In genomic region chr13:24999538-24999937, GRCm38 (mm10) we compare ENCODE assay signal across 20 mouse cellular contexts. TPM values are rescaled to one million over a fixed set of nuclear protein-coding genes. Genes with fewer than 3 reads are reported as not detected.
DNase-seq lines count a peak whose midpoint lies in the region; ATAC-seq and TF ChIP-seq lines count a peak whose summit lies in the region.
"Had no signal": no experiment of that assay in that cellular context is flagged by ENCODE, and none has a peak within 500 bp of the region (broad histone marks: within the 10 kb centered on the region; RNA-seq: fewer than 3 reads in every experiment).

No protein-coding gene starts in this region.

- no peak for TF ChIP-seq EP300 in liver, embryonic 14.5 days (IDR thresholded peaks at IDR 0.05; ENCODE audit: low read depth)

- ATAC-seq in liver, embryonic 14.5 days (ENCODE audit: insufficient read depth): 0 out of 2 replicates have a peak, but pooled peaks have one; percentile 18
- ATAC-seq in intestine, postnatal 0 days: peak; percentile 79
- ATAC-seq in stomach, embryonic 15.5 days (ENCODE audit: insufficient read depth, low FRiP score, low read depth): peak; percentile 81
- ATAC-seq in midbrain, embryonic 13.5 days: no peak
- ATAC-seq: forebrain, embryonic 16.5 days had no signal

- H3K36me3 ChIP-seq in liver, embryonic 14.5 days (replicated peaks; ENCODE audit: control insufficient read depth, insufficient read depth, low read depth): peaks cover 39% of the 10 kb centered on the region
- peaks cover 65% of the 10 kb centered on the region for H3K36me3 ChIP-seq in intestine, postnatal 0 days (ENCODE audit: control insufficient read depth, insufficient read depth)
- H3K36me3 ChIP-seq in stomach, embryonic 15.5 days: peaks cover 51% of the 10 kb centered on the region
- H3K36me3 ChIP-seq in midbrain, embryonic 13.5 days: peaks cover 86% of the 10 kb centered on the region

- DNase-seq in liver, embryonic 14.5 days (ENCODE audit: low read depth in 3 of 3, low spot score in 3 of 3): no peak
- DNase-seq in liver: no peak
- no peak for DNase-seq in heart, adult 11 months
- no peak for DNase-seq in kidney, postnatal 10 days
- DNase-seq: adrenal gland, postnatal 10 days; cerebellum, adult 11-12 months; cerebellum, adult 9-10 months; cerebellum, postnatal 25 days; gastrocnemius, postnatal 10 days; heart, adult 2 months; heart, postnatal 14 days had no signal

- no peak overlapping the region; the same call in 1 of the 2 replicates for H3K9ac ChIP-seq in liver, embryonic 14.5 days (replicated peaks)
- H3K9ac ChIP-seq in intestine, postnatal 0 days (ENCODE audit: low read depth, low read length): no peak overlapping the region
- H3K9ac ChIP-seq in stomach, embryonic 15.5 days: no peak overlapping the region
- no peak overlapping the region for H3K9ac ChIP-seq in midbrain, embryonic 13.5 days (replicated peaks)
- H3K9ac ChIP-seq: embryonic facial prominence, embryonic 12.5 days; forebrain, embryonic 12.5 days; heart, embryonic 15.5 days had no signal

- TF ChIP-seq CTCF in liver, embryonic 14.5 days (IDR thresholded peaks at IDR 0.05; ENCODE audit: low read depth): no peak
- TF ChIP-seq CTCF in intestine, postnatal 0 days (IDR thresholded peaks at IDR 0.05; ENCODE audit: low read depth): no peak

- no peak overlapping the region for H3K27ac ChIP-seq in liver, embryonic 14.5 days
- H3K27ac ChIP-seq in intestine, postnatal 0 days (ENCODE audit: low read depth, low read length): 0 out of 2 replicates have a peak overlapping the region, but pooled peaks have one; percentile 28
- no peak overlapping the region for H3K27ac ChIP-seq in stomach, embryonic 15.5 days
- H3K27ac ChIP-seq in midbrain, embryonic 13.5 days: no peak overlapping the region
- H3K27ac ChIP-seq: embryonic facial prominence, embryonic 12.5 days; forebrain, embryonic 12.5 days; heart, adult 2 months; heart, embryonic 15.5 days had no signal

- H3K9me3 ChIP-seq in liver, embryonic 14.5 days (ENCODE audit: control insufficient read depth, low read length): no peaks in the 10 kb centered on the region
- H3K9me3 ChIP-seq in intestine, postnatal 0 days (ENCODE audit: control insufficient read depth): no peaks in the 10 kb centered on the region
- H3K9me3 ChIP-seq in stomach, embryonic 15.5 days: no peaks in the 10 kb centered on the region
- no peaks in the 10 kb centered on the region for H3K9me3 ChIP-seq in midbrain, embryonic 13.5 days
- H3K9me3 ChIP-seq: embryonic facial prominence, embryonic 12.5 days; forebrain, embryonic 12.5 days; heart, embryonic 15.5 days had no signal

- H3K27me3 ChIP-seq in liver, embryonic 14.5 days (ENCODE audit: control insufficient read depth, insufficient read depth, low read length): no peaks in the 10 kb centered on the region
- no peaks in the 10 kb centered on the region for H3K27me3 ChIP-seq in intestine, postnatal 0 days (replicated peaks; ENCODE audit: control insufficient read depth, insufficient read depth, low read length)
- no peaks in the 10 kb centered on the region for H3K27me3 ChIP-seq in stomach, embryonic 15.5 days (replicated peaks)
- H3K27me3 ChIP-seq in midbrain, embryonic 13.5 days: no peaks in the 10 kb centered on the region
- H3K27me3 ChIP-seq: embryonic facial prominence, embryonic 12.5 days; forebrain, embryonic 12.5 days; heart, embryonic 15.5 days had no signal

- 68% methylated on average over 2 of the region's 2 CpGs for WGBS in liver, embryonic 14.5 days (ENCODE audit: insufficient replicate concordance)
- 39% methylated on average over 2 of the region's 2 CpGs for WGBS in intestine, postnatal 0 days
- WGBS in stomach, embryonic 15.5 days: 76% methylated on average over 2 of the region's 2 CpGs
- 85% methylated on average over 2 of the region's 2 CpGs for WGBS in midbrain, embryonic 13.5 days

- H3K4me1 ChIP-seq in liver, embryonic 14.5 days (replicated peaks; ENCODE audit: control insufficient read depth in 2 of 2, insufficient read depth in 2 of 2, low read length in 1 of 2): no peaks in the 10 kb centered on the region; a peak in 1 of 4 replicates
- H3K4me1 ChIP-seq in intestine, postnatal 0 days (replicated peaks; ENCODE audit: control insufficient read depth, insufficient read depth, low read length): no peaks in the 10 kb centered on the region; the same call in 1 of the 2 replicates
- no peaks in the 10 kb centered on the region for H3K4me1 ChIP-seq in stomach, embryonic 15.5 days
- no peaks in the 10 kb centered on the region for H3K4me1 ChIP-seq in midbrain, embryonic 13.5 days (replicated peaks)
- H3K4me1 ChIP-seq: embryonic facial prominence, embryonic 12.5 days; forebrain, embryonic 12.5 days; heart, embryonic 15.5 days had no signal

- H3K4me3 ChIP-seq in liver, embryonic 14.5 days (ENCODE audit: insufficient read depth in 1 of 2, low read depth in 2 of 2, low read length in 2 of 2): no peak overlapping the region
- no peak overlapping the region for H3K4me3 ChIP-seq in intestine, postnatal 0 days (ENCODE audit: low read depth, low read length)
- no peak overlapping the region for H3K4me3 ChIP-seq in stomach, embryonic 15.5 days (replicated peaks)
- H3K4me3 ChIP-seq in midbrain, embryonic 13.5 days (replicated peaks): no peak overlapping the region
- H3K4me3 ChIP-seq: embryonic facial prominence, embryonic 12.5 days; forebrain, embryonic 12.5 days; heart, adult 2 months; heart, embryonic 15.5 days had no signal

- H3K4me2 ChIP-seq in liver, embryonic 14.5 days (ENCODE audit: low read depth): no peak overlapping the region
- H3K4me2 ChIP-seq in intestine, postnatal 0 days (replicated peaks; ENCODE audit: low read depth): no peak overlapping the region; the same call in 1 of the 2 replicates
- no peak overlapping the region for H3K4me2 ChIP-seq in stomach, embryonic 15.5 days
- no peak overlapping the region for H3K4me2 ChIP-seq in midbrain, embryonic 13.5 days (replicated peaks)
- H3K4me2 ChIP-seq: embryonic facial prominence, embryonic 12.5 days; forebrain, embryonic 12.5 days; heart, embryonic 11.5 days; heart, embryonic 15.5 days had no signal

RNA-seq across cellular contexts. Expression of gene Mrs2, which starts 20.6 kb away (rescaled TPM):
- polyA plus RNA-seq in liver, embryonic 14.5 days (2012; rRNA removed): 4.9 and 8.4 TPM in 2 replicates
- 16.6 and 17.7 TPM in 2 replicates for polyA plus RNA-seq in liver, embryonic 14.5 days (2014; fragmentation: Nextera tagmentation; extraction: Ambion mirVana)
- polyA plus RNA-seq in intestine, postnatal 0 days (2015; fragmentation: Nextera tagmentation; extraction: Ambion mirVana): 15.0 and 21.2 TPM in 2 replicates
- 15.0 and 17.2 TPM in 2 replicates for polyA plus RNA-seq in stomach, embryonic 15.5 days (2015; fragmentation: Nextera tagmentation; extraction: Ambion mirVana)
- 18.6 and 19.3 TPM in 2 replicates for polyA plus RNA-seq in midbrain, embryonic 13.5 days (2015; fragmentation: Nextera tagmentation; extraction: Ambion mirVana)

RNA-seq across cellular contexts. Expression of gene Dcdc2a, which starts 56.3 kb away (rescaled TPM):
- 0.03 and 0.08 TPM in 2 replicates for polyA plus RNA-seq in liver, embryonic 14.5 days (2012; rRNA removed)
- polyA plus RNA-seq in liver, embryonic 14.5 days (2014; fragmentation: Nextera tagmentation; extraction: Ambion mirVana): 0.27 TPM in 1 of 2 replicates, not detected in the other
- polyA plus RNA-seq in intestine, postnatal 0 days (2015; fragmentation: Nextera tagmentation; extraction: Ambion mirVana): 0.08 and 0.13 TPM in 2 replicates
- 3.1 and 3.7 TPM in 2 replicates for polyA plus RNA-seq in stomach, embryonic 15.5 days (2015; fragmentation: Nextera tagmentation; extraction: Ambion mirVana)
- polyA plus RNA-seq in midbrain, embryonic 13.5 days (2015; fragmentation: Nextera tagmentation; extraction: Ambion mirVana): 2.8 and 3.0 TPM in 2 replicates
- polyA plus RNA-seq: C2C12 had no signal

RNA-seq across cellular contexts. Expression of gene Gpld1, which starts 56.6 kb away (rescaled TPM):
- 2.3 and 3.1 TPM in 2 replicates for polyA plus RNA-seq in liver, embryonic 14.5 days (2012; rRNA removed)
- polyA plus RNA-seq in liver, embryonic 14.5 days (2014; fragmentation: Nextera tagmentation; extraction: Ambion mirVana): 5.8 and 5.9 TPM in 2 replicates
- 0.59 and 0.65 TPM in 2 replicates for polyA plus RNA-seq in intestine, postnatal 0 days (2015; fragmentation: Nextera tagmentation; extraction: Ambion mirVana)
- 3.1 and 3.2 TPM in 2 replicates for polyA plus RNA-seq in stomach, embryonic 15.5 days (2015; fragmentation: Nextera tagmentation; extraction: Ambion mirVana)
- polyA plus RNA-seq in midbrain, embryonic 13.5 days (2015; fragmentation: Nextera tagmentation; extraction: Ambion mirVana): 0.63 and 1.3 TPM in 2 replicates
